Mouse (Mus musculus): Measurements from ENCODE around the gene Cd160. TPM values are rescaled to one million over a fixed set of nuclear protein-coding genes. Genes with fewer than 3 reads are reported as not detected.

Cd160 gene
- total and polyA plus RNA-seq, 3 experiments: not detected

GRCm38 (mm10) chr3:96782236-96782635, 46.9 kb downstream of the Cd160 start:
- Histone ChIP-seq H3K9me3 (replicated peaks; ENCODE audit: low read length) (no peaks in the 10 kb centered on the region), H3K79me2 (replicated peaks; ENCODE audit: control insufficient read depth, extremely low read depth, insufficient read depth, poor library complexity, severe bottlenecking) (no peaks in the 10 kb centered on the region), H3K27me3 (replicated peaks) (no peaks in the 10 kb centered on the region), H3K9ac (ENCODE audit: insufficient read depth, low read depth) (no peak overlapping the region), H3K4me3 (replicated peaks in 1 of 3; ENCODE audit: low read depth in 2 of 3, low read length in 2 of 3, poor library complexity in 1 of 3) (no peak overlapping the region), H3K27ac (ENCODE audit: insufficient read depth, low read depth) (no peak overlapping the region), H3K36me3 (replicated peaks in 1 of 2; ENCODE audit: control insufficient read depth in 1 of 2, insufficient read depth in 1 of 2, low read length in 1 of 2) (peaks cover 12 to 50% of the 10 kb centered on the region in 2 experiments), H3K4me2 (ENCODE audit: insufficient read depth, low read depth, poor library complexity, severe bottlenecking) (no peak overlapping the region), H3K4me1 (ENCODE audit: control insufficient read depth in 1 of 2, insufficient read depth in 2 of 2) (peaks cover 0 to 21% of the 10 kb centered on the region in 2 experiments; a peak in 2 of 4 replicates)
- dilution Hi-C loops (cut with MboI; ENCODE audit: extremely low pct_ligation_motif_present, extremely low pct_unique_long_range_greater_than_20kb, low sequenced_read_pairs): no loop called here
- no peak for TF ChIP-seq ELF1 (IDR thresholded peaks at IDR 0.05; ENCODE audit: low read depth, low read length)
- TF ChIP-seq RAD21 (IDR thresholded peaks at IDR 0.05; ENCODE audit: low read depth, low read length): no peak
- TF ChIP-seq SIN3A (IDR thresholded peaks at IDR 0.05; ENCODE audit: low read length): no peak
- no peak for TF ChIP-seq GABPA (IDR thresholded peaks at IDR 0.05; ENCODE audit: insufficient replicate concordance, low read depth, low read length)
- no peak for TF ChIP-seq JUND (conservative IDR thresholded peaks at IDR 0.05; ENCODE audit: low read depth, low read length)
- TF ChIP-seq NELFE (IDR thresholded peaks at IDR 0.05; ENCODE audit: low read depth, low read length): no peak
- no peak for TF ChIP-seq MEF2A (IDR thresholded peaks at IDR 0.05; ENCODE audit: borderline replicate concordance, low read depth, low read length)
- no peak for TF ChIP-seq TBP (conservative IDR thresholded peaks at IDR 0.05; ENCODE audit: low read depth, low read length)
- TF ChIP-seq POLR2A (IDR thresholded peaks at IDR 0.05; ENCODE audit: low read depth, low read length): no peak
- in situ Hi-C loops (cut with MboI; ENCODE audit: low pct_ligation_motif_present, low pct_unique_long_range_greater_than_20kb, low sequenced_read_pairs): no loop called here
- no peak for DNase-seq (ENCODE audit: extremely low read depth)

- Histone ChIP-seq H3K4me2 (ENCODE audit: insufficient read depth, low read depth, poor library complexity, severe bottlenecking) (no peak overlapping the region), H3K4me3 (replicated peaks in 1 of 3; ENCODE audit: low read depth in 2 of 3, low read length in 2 of 3, poor library complexity in 1 of 3) (no peak overlapping the region), H3K79me2 (replicated peaks; ENCODE audit: control insufficient read depth, extremely low read depth, insufficient read depth, poor library complexity, severe bottlenecking) (0 out of 2 replicates have a peak, but pooled peaks cover 5% of the 10 kb centered on the region), H3K36me3 (replicated peaks in 1 of 2; ENCODE audit: control insufficient read depth in 1 of 2, insufficient read depth in 1 of 2, low read length in 1 of 2) (peaks cover 3 to 42% of the 10 kb centered on the region in 2 experiments), H3K27me3 (replicated peaks) (no peaks in the 10 kb centered on the region), H3K9ac (ENCODE audit: insufficient read depth, low read depth) (no peak overlapping the region), H3K27ac (ENCODE audit: insufficient read depth, low read depth) (no peak overlapping the region), H3K4me1 (ENCODE audit: control insufficient read depth in 1 of 2, insufficient read depth in 2 of 2) (peaks cover 0 to 22% of the 10 kb centered on the region in 2 experiments; a peak in 2 of 4 replicates), H3K9me3 (replicated peaks; ENCODE audit: low read length) (no peaks in the 10 kb centered on the region)
- no peak for TF ChIP-seq MAFK (IDR thresholded peaks at IDR 0.05; ENCODE audit: insufficient replicate concordance, low read length)
- no peak for TF ChIP-seq CTCF (conservative IDR thresholded peaks at IDR 0.05 in 1 of 2, IDR thresholded peaks at IDR 0.05 in 1 of 2; ENCODE audit: low read depth in 2 of 2, low read length in 2 of 2)
- TF ChIP-seq HCFC1 (IDR thresholded peaks at IDR 0.05; ENCODE audit: low read depth, low read length): no peak
- TF ChIP-seq MEF2A (IDR thresholded peaks at IDR 0.05; ENCODE audit: borderline replicate concordance, low read depth, low read length): no peak
- TF ChIP-seq POLR2A (IDR thresholded peaks at IDR 0.05; ENCODE audit: low read depth, low read length): no peak
- no peak for TF ChIP-seq RCOR1 (conservative IDR thresholded peaks at IDR 0.05; ENCODE audit: low read depth, low read length)
- no peak for TF ChIP-seq UBTF (IDR thresholded peaks at IDR 0.05; ENCODE audit: low read depth, low read length)
- TF ChIP-seq POLR2AphosphoS2 (IDR thresholded peaks at IDR 0.05; ENCODE audit: low read depth, low read length): no peak
- no peak for TF ChIP-seq ELF1 (IDR thresholded peaks at IDR 0.05; ENCODE audit: low read depth, low read length)
- TF ChIP-seq EP300 (IDR thresholded peaks at IDR 0.05; ENCODE audit: low read length): no peak
- no peak for TF ChIP-seq JUND (conservative IDR thresholded peaks at IDR 0.05; ENCODE audit: low read depth, low read length)
- no peak for TF ChIP-seq NRF1 (IDR thresholded peaks at IDR 0.05; ENCODE audit: low read depth, low read length)
- no peak for TF ChIP-seq MAX (IDR thresholded peaks at IDR 0.05; ENCODE audit: low read length)
- no peak for TF ChIP-seq JUN (IDR thresholded peaks at IDR 0.05; ENCODE audit: insufficient read depth, low read depth, low read length)
- no peak for TF ChIP-seq USF2 (conservative IDR thresholded peaks at IDR 0.05; ENCODE audit: low read depth, low read length)
- no peak for TF ChIP-seq NELFE (IDR thresholded peaks at IDR 0.05; ENCODE audit: low read depth, low read length)
- TF ChIP-seq ZC3H11A (IDR thresholded peaks at IDR 0.05; ENCODE audit: low read depth, low read length): no peak
- no peak for TF ChIP-seq CHD2 (IDR thresholded peaks at IDR 0.05; ENCODE audit: low read length)
- no peak for DNase-seq (ENCODE audit: extremely low read depth)
- in situ Hi-C loops (cut with MboI; ENCODE audit: low pct_ligation_motif_present, low pct_unique_long_range_greater_than_20kb, low sequenced_read_pairs): no loop called here
- dilution Hi-C loops (cut with MboI; ENCODE audit: extremely low pct_ligation_motif_present, extremely low pct_unique_long_range_greater_than_20kb, low sequenced_read_pairs): no loop called here
Measured at GRCm38 (mm10) chr3:96777120-96777519, 52.0 kb downstream of the Cd160 start.

Measured in CH12.LX (cell line).